Mouse (Mus musculus) testis, postnatal 14 days (tissue): ENCODE data around the gene Dync1h1.
A peak's percentile ranks its signal among the peaks of the same experiment; 100 is the strongest.

ENCODE experiments used
- DNase-seq: peaks from one replicate; pipeline ENCODE4 v3.0.0; 2021; ENCODE audit warnings: low spot score

The Dync1h1 gene

GRCm38 (mm10) chr12:110601241-110602218 is at the start of gene Dync1h1:
TSS of gene Dync1h1 (plus strand) at chr12:110601452.
- DNase-seq: peak; percentile 93

- DNase-seq: no peak
Measured at GRCm38 (mm10) chr12:110552113-110552512, 49.1 kb upstream of the Dync1h1 start.

GRCm38 (mm10) chr12:110553362-110553761 is 47.9 kb upstream of the Dync1h1 start:
- DNase-seq: no peak

- no peak for DNase-seq
Measured at GRCm38 (mm10) chr12:110555536-110556240, 45.6 kb upstream of the Dync1h1 start.

GRCm38 (mm10) chr12:110556861-110557628 is 44.2 kb upstream of the Dync1h1 start:
- DNase-seq: no peak

GRCm38 (mm10) chr12:110558175-110558574 is 43.1 kb upstream of the Dync1h1 start:
- no peak for DNase-seq

GRCm38 (mm10) chr12:110563383-110563782 is 37.9 kb upstream of the Dync1h1 start:
- no peak for DNase-seq

GRCm38 (mm10) chr12:110564848-110565247 is 36.4 kb upstream of the Dync1h1 start:
- DNase-seq: no peak

GRCm38 (mm10) chr12:110566366-110566765 is 34.9 kb upstream of the Dync1h1 start:
- DNase-seq: no peak

GRCm38 (mm10) chr12:110571050-110571449 is 30.2 kb upstream of the Dync1h1 start:
- no peak for DNase-seq

- no peak for DNase-seq
Measured at GRCm38 (mm10) chr12:110572351-110572750, 28.9 kb upstream of the Dync1h1 start.

- DNase-seq: no peak
Measured at GRCm38 (mm10) chr12:110573635-110574034, 27.6 kb upstream of the Dync1h1 start.

GRCm38 (mm10) chr12:110575926-110576325 is 25.3 kb upstream of the Dync1h1 start:
- no peak for DNase-seq

- DNase-seq: no peak
Measured at GRCm38 (mm10) chr12:110578333-110578732, 22.9 kb upstream of the Dync1h1 start.

- DNase-seq: no peak
Measured at GRCm38 (mm10) chr12:110588622-110589021, 12.6 kb upstream of the Dync1h1 start.

- no peak for DNase-seq
Measured at GRCm38 (mm10) chr12:110590804-110591259, 10.4 kb upstream of the Dync1h1 start.

- peak; percentile 99 for DNase-seq
Measured at GRCm38 (mm10) chr12:110591260-110591883, 9.9 kb upstream of the Dync1h1 start.

- DNase-seq: no peak
Measured at GRCm38 (mm10) chr12:110598527-110598926, 2.7 kb upstream of the Dync1h1 start.

- no peak for DNase-seq
Measured at GRCm38 (mm10) chr12:110599791-110600190, 1.5 kb upstream of the Dync1h1 start.

GRCm38 (mm10) chr12:110600225-110600991 is 844 bp upstream of the Dync1h1 start:
- DNase-seq: no peak

- no peak for DNase-seq
Measured at GRCm38 (mm10) chr12:110606161-110606560, 4.9 kb downstream of the Dync1h1 start.
